Mouse (Mus musculus): ENCODE measurements around the gene Vps13d.

Gene Vps13d

DNA sequence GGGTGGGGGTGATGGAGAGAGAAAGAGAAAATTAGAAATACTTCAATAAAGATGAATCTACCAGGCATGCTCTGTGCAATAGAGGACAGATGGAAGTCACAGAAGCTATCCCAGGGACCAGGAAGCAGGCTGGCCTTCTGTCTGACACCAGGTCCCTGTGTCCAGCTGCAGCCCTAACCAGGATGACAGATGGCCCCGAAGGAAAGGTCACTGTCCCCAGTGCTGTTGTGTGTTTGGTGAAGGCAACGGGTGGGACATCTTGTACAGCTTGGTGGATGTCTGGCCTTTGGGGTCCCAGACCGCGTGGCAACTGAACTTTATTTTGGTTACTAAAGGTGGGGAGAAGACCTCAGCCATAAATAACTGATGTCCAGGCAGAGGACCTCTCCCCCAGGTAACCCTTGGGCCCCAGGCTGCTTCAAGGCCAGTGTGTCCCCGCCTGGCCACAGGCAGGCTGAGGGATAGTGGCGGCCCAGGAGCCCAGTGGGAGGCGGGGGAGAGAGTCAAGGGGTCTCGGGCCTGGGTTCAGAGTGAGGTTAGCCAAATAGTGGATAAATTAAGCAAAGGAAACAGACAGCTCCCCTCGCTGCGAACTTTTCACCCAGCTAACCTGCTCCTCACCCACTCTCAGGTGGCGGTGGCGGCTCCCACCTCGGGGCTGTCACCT, 253.9 kb downstream of the Vps13d start:
- POLR2A ChIA-PET = interaction anchor here in 1 of 4 experiments (0.8 kb wide), 1 partner anchor 9 kb away, joined by 4 read pairs; no protein-coding TSS in a partner anchor
- CTCF ChIA-PET = no interaction called here

DNA sequence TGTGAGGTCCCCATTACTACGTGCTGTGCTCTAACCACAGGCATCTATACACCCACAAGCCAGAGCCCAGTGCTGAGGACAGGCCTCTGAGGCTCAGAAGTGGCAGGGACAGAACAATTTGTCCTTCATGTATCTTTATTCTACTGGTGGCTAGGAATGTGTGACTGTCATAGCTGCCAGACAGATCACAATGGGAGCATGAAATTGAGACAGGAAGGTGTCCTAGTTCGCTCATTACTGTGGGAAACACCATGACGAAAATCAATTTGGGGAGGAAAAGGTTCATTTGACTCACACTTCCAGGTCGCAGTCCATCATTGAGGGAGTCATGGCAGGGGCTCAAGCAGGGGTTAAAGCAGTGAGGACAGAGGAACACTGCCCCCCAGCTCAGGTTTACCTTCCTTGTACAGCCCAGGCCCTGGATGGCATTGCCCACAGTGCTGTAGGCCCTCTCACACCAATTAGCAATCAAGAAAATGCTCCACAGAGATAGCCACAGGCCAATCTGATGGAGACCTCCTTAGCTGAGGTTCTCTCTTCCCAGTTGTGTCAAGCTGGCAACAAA, 254.9 kb downstream of the Vps13d start:
- POLR2A ChIA-PET = interaction anchor here in 1 of 4 experiments (1.1 kb wide), 1 partner anchor 12 kb away, joined by 3 read pairs; no protein-coding TSS in a partner anchor
- CTCF ChIA-PET = interaction anchor here in 1 of 4 experiments (0.8 kb wide), 1 partner anchor 8 kb away, joined by 4 read pairs; no protein-coding TSS in a partner anchor

DNA sequence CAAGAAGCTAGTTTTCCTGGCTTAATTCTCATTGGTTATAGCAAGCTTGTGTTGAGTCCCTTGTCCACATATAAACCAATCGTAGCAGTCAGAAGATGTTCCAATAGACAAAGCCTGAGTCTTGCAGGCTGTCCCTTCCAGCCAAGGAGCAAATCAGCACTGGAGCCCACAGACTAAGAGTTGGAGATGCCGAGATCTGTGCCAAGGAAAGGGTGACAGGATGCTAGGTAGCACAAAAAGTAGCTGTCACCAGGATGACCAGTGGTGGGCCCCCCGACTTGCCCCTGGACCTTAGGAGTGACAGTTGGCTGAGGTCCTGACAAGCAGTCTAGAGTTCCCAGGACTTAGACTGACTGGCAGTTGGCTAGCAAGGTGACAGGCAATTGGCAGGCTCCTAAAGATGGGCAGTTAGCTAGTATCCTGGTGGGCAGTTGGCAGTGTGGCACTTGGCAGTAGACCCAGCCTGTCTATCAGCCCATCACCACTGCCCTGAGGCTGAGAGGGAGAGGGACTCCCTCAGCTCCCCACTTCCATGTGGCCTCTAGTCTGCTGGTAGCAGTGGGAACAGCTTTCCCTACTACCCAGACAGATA, 258.1 kb downstream of the Vps13d start:
- ChIA-PET CTCF (no interaction called here), POLR2A (interaction anchor here in 1 of 4 experiments (1.0 kb wide), 1 partner anchor 45 kb away, joined by 3 read pairs; no protein-coding TSS in a partner anchor)

DNA sequence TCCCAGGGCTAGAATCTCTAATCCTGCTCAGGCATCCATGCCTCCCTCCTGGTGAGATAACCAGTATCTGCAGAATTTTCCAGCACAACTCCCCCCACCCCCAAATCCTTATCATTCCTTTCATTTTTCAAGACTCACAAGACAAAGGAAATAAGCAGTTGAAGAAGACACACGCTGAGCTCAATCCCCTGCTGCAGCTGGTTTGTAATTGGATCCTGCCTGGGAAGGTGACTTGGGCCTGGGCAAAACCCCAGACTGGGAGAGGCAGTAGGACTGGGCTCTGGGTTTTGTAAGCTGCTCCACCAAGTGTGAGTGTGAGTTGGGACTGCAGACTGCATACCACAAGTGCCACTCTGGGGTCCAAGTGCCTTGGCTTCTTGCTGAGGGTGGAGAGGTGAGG, 260.3 kb downstream of the Vps13d start:
- POLR2A ChIA-PET = interaction anchor here (0.6 to 1.3 kb wide), 19 partner anchors 10 to 650 kb away, joined by 3 to 4 read pairs (median 3); partner anchors contain the start of gene Dhrs3 (in 3 of the 4)
- CTCF ChIA-PET = interaction anchor here in 2 of 4 experiments (0.7 to 1.0 kb wide), 3 partner anchors 17 to 279 kb away, joined by 4 to 5 read pairs (median 4); no protein-coding TSS in a partner anchor

DNA sequence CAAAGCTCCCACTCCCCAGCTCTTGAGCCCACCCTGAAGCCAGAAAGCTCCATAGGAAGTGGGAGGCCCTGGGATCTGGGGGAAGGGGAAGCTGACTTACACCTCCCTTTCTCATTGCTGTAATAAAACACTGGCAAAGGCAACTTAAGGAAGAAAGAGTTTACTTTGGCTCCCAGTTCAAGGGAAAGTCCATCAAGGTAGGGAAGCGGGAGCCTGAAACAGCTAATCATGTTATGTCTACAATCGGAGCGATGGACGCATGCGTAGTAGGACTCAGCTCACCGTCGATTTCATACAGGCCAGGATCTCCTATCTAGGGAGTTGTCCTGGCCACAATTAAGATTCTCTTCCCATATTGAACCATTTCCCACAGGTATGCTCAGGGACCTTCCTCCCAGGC, 263.6 kb downstream of the Vps13d start:
- CTCF ChIA-PET = interaction anchor here in 3 of 4 experiments (0.7 to 1.6 kb wide), 4 partner anchors 14 to 230 kb away, joined by 3 to 9 read pairs (median 5); no protein-coding TSS in a partner anchor
- POLR2A ChIA-PET = interaction anchor here in 2 of 4 experiments (0.8 to 1.7 kb wide), 10 partner anchors 10 to 103 kb away, joined by 3 to 9 read pairs (median 3); no protein-coding TSS in a partner anchor

DNA sequence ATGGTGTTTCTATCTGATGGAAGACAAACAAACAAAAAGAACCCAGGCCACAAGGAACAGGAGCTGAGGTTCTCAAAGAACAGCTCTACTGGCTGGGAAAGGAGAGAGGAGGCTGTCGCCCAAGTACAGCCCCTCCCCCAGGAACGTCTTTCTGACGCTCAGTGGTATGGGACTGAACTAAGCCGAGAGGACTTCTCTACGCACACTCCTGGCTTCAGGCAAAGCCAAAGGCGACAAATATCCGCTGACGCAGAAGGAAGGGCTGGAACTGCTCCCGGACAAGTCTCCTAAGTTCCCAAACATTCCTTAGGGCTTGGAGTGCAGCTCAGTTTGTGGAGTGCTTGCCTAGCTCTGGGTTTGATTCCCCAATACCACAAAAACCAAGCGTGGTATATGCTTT, 264.4 kb downstream of the Vps13d start:
- POLR2A ChIA-PET = interaction anchor here in 2 of 4 experiments (0.8 to 1.7 kb wide), 7 partner anchors 13 to 104 kb away, joined by 3 to 9 read pairs (median 3); no protein-coding TSS in a partner anchor
- CTCF ChIA-PET = interaction anchor here in 2 of 4 experiments (0.7 to 1.6 kb wide), 5 partner anchors 13 to 366 kb away, joined by 3 to 9 read pairs (median 5); no protein-coding TSS in a partner anchor

DNA sequence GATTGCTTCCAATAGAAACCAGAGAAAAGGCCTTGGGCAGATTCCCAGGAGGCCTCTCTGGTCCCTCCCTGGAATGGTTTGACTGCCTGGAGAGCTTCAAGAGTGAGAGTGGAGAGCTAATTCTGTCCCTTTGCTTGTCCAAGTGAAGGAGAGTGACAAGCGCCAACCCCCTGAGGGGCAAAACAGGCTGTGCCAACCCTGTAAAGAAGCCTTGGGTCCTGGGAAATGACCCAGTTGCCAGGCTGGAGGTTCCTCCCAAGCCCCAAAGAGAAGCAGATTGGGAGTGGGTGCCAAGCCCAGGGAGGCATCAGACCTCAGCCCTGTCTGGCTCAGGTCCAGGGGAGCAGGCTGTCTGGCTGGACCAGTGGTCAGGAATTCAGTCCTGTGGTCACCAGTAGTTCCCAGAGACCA, 265.0 kb downstream of the Vps13d start:
- ChIA-PET CTCF (interaction anchor here in 2 of 4 experiments (0.7 to 1.6 kb wide), 5 partner anchors 12 to 366 kb away, joined by 3 to 9 read pairs (median 5); no protein-coding TSS in a partner anchor), POLR2A (interaction anchor here in 3 of 4 experiments (0.6 to 1.7 kb wide), 7 partner anchors 12 to 255 kb away, joined by 3 to 10 read pairs (median 4); no protein-coding TSS in a partner anchor)

DNA sequence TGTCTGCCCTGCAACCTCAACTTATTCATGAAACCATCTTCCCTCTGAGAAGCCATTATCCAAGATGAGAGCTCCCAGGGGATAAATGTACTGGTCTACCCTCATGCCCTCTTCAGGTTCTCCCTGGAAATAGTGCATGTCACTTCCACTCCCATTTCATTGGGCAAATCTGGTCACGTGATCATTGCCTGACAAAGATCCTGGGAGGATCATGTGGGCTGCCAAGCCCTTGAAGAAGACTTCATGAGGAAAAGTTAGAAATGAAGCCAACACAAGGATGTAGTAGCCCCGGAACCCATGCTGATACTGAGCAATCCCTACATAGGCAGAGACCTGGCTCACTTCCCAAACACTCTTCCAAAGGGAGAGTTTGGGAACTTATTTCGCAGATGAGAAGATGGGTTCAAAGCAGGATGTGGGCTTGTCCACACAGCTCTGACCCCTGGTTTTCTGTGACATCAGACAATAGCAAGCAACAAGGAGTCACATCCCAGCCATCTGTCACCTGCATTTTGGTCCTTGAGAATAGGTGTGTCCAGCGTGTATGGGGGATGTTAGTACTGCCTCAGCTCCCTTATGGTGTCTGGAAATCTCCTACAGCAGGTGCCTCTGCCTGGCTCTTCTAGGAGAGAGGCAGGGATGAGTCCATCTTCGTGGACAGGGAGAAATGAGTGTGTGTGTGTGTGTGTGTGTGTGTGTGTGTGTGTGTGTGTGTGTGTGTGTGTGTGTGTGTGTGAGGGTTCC, 265.9 kb downstream of the Vps13d start:
- CTCF ChIA-PET = no interaction called here
- POLR2A ChIA-PET = interaction anchor here in 2 of 4 experiments (0.6 to 1.6 kb wide), 6 partner anchors 11 to 182 kb away, joined by 3 to 4 read pairs (median 4); no protein-coding TSS in a partner anchor

Measured in embryonic stem cell, embryonic (primary cell).